Mouse (Mus musculus) embryo, embryonic 10 days (tissue): ENCODE results near the gene Tlk1.

Experiments used
- DNase-seq: peaks from one replicate; pipeline ENCODE4 v3.0.0-alpha.2; 2015; ENCODE audit warnings: low spot score

Gene Tlk1

DNA sequence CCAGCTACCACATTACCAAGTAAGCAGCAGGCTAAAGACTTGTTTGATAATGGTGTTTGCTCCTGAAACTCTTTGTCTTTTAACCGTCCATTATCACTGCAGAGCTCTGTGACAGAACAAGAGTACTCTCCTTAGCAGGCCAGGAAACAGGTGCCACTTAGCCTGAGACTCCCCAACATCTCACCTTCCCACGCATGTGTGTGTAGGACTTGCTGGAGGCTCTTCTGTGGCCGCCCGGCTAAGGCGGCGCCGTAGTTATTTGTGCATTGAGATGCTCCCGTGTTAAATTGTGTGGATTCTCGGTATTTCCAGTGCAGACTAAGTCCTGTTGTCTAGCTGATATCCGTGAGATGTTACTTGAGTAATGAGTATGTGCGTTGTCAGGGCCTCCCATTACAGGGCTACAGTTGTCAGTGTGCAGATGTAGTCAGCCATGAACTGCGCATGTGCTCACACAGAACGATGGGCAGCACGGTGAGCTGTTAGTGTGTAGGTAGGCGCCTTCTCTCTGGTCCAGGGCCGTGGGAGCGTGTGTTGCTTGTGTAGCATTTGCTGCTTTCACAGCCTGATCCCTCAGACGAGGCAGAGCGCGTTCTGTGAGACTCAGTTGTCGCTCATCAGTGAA, 137.0 kb downstream of the Tlk1 start:
- DNase-seq, result no peak

DNA sequence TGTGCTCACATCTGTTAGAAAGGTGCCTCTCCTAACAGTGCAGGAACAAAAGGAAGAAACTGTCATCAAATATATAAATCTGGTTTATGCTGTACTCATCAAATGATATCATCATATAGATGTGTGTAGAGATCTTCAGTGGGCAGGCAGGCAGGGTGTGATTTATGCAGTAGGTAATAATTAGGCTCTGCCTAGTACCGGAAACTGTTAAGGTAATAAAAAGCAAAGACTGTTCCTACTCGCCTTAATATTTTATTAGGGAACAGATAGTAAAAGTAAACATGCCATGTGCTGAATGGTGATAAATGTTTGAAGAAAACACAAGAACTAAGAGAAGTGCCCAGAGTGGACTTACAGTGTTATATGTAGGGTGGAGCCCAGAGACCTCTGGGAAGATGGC, 143.2 kb downstream of the Tlk1 start:
- DNase-seq, result no peak

DNA sequence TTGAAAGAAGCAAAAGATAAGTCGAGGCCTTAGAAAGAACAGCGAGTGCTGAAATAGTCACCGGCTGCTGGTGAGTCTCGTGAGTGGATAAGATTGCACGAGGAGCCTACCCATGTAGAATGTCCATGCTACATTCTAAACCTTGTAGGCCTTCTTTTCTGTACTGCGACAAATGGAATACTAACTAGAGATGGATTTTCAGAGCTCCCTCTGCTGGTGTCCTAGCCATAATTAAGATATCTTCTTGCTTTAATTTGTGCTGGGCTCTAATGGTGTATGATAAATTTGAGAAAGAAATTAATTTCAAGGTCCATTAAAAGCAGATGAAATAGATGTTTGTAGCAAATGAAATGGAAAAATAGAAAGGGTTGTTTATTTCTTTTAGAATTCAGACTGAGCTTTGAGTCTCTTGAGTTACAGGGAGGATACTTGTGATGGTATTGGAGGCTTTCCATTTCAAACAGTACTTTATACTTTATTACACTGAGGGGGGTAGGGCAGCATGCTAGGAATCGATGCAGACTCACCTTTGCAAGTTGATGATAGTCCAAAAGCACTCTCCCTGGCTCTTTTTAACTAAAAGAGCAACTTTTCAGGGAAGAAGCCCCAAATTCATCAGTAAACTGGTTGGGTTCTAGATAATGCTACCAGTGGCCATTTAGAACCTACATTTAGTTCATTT, 151.9 kb downstream of the Tlk1 start:
- no peak for DNase-seq

DNA sequence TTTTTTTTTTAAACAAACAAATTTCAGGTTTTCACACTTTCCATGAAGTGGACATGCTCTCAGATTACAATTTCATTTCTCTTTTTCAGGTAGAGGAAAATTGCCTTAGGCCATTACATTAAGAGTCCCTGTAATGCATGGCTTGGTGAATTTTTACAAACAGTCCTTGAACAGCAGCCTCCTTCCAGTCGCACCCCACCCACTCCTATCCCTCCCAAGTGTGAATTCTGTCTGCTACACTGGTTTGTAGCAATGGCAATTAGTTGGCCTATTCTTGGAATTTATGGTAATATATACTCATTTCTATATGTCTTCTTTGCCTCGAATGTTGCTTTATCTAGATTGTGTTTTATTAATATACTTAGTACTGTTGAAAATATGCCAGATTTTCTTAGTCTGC, 153.1 kb downstream of the Tlk1 start:
- DNase-seq, result no peak

DNA sequence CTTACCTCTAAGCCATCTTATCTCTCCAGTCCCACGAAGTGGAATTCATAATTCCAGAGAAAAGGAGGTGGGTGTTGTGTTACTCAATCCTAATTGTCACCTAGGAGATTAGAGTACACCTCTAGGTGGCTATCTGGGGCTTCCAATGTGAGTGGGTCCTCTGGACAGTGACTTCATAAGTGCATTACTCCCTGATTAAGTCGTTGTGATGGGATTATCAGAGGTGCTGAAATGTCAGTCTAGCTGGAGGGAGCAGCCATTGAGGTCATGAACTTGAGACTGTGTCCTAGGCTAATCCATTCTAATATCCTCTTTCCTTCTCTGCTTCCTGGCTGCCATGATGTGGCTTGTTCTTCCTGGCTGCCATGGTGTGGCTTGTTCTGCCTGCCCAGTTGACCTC, 155.6 kb downstream of the Tlk1 start:
- no peak for DNase-seq

DNA sequence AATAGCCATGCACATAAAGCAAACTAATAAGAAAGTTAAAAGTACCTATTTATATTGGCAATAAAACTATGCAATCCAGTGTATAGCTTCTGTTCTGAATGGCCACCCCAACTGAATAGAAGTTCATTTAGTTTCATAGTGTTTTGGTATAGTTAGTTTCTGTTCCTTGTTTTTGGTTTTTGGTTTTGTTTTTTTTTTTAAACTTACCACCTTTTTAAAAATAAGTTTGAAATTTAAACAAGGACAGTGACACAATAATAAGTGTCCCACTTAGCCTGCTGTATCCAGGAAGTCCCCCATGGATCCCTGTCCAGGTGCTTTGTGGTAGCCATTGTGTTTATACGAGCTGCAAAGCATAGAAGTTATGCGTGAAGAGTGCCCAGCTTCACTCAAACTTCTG, 156.3 kb downstream of the Tlk1 start:
- DNase-seq, result no peak

DNA sequence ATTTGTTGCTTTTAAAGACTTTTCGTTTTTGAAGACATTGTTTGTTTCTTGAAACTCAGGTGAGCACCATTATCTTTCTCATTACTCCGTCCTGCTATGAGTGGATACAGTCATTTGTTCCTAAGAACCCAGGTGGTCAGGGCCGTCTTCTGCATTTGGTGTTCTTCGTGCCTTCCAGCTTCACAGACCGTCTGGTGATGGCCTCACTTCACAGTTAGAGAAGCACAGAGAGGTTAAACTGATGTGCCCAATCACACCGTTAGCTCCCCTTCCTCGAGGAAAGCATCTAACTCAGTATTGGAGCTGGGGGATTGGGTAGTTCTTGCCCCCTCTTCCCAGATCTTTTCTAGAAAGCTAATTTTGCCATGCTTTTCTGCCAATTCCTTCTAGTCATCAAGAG, 158.5 kb downstream of the Tlk1 start:
- DNase-seq, result no peak

DNA sequence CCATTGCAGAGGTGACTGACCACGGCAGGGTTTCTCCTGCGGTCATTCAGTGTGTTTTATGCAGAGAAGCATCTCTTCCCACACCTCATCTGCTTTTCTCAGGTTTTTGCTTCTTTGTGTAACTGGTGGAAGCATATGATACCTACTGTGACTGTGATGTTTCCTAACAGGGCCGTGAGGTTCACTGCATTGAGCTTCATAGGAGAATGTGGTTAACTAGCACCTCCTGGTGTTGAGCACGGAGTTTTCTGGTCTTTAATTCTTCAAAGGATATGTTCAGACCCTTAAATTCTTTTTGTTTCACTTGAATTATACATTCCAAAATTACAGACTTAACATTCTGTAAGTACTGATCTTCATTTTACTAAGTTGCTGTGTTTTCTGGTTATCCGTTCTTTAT, 161.8 kb downstream of the Tlk1 start:
- no peak for DNase-seq
